Mouse (Mus musculus) stomach, embryonic 15.5 days (tissue): ENCODE measurements around the gene Elp4. TPM values are rescaled to one million over a fixed set of nuclear protein-coding genes. Genes with fewer than 3 reads are reported as not detected.

ENCODE experiments used
- ATAC-seq: fragments of 200-750 bp; cut with Nextera tagmentation; 2 replicates; pipeline ENCODE4 v1.8.0; 2017; ENCODE audit warnings: low read depth, moderate number of reproducible peaks, moderate TSS enrichment; ENCODE audit not compliant: insufficient read depth, low FRiP score
- H3K27ac ChIP-seq: fragments of 300-500 bp; sonication (generic); 2 replicates; pipeline ENCODE4 v1.5.1; 2015; ENCODE audit warnings: mild to moderate bottlenecking, inconsistent platforms
- H3K27me3 ChIP-seq: fragments of 300-500 bp; sonication (generic); replicated peaks from 2 replicates; pipeline ENCODE4 v1.6.1; 2015; ENCODE audit warnings: inconsistent platforms
- H3K36me3 ChIP-seq: fragments of 300-500 bp; sonication (generic); 2 replicates; pipeline ENCODE4 v1.6.1; 2015; ENCODE audit warnings: inconsistent platforms
- H3K4me1 ChIP-seq: fragments of 300-500 bp; sonication (generic); 2 replicates; pipeline ENCODE4 v1.6.1; 2015; ENCODE audit warnings: inconsistent platforms
- H3K4me2 ChIP-seq: fragments of 300-500 bp; sonication (generic); 2 replicates; pipeline ENCODE4 v1.6.1; 2015; ENCODE audit warnings: mild to moderate bottlenecking, inconsistent platforms
- H3K4me3 ChIP-seq: fragments of 300-500 bp; sonication (generic); replicated peaks from 2 replicates; pipeline ENCODE4 v1.5.1; 2015; ENCODE audit warnings: inconsistent platforms
- H3K9ac ChIP-seq: fragments of 300-500 bp; sonication (generic); 2 replicates; pipeline ENCODE4 v1.6.1; 2015; ENCODE audit warnings: inconsistent platforms
- H3K9me3 ChIP-seq: fragments of 300-500 bp; sonication (generic); 2 replicates; pipeline ENCODE4 v1.6.1; 2016; ENCODE audit warnings: inconsistent platforms
- WGBS: fragments of 180-500 bp; shearing (Covaris S2); methylation state at CpG from one replicate; pipeline ENCODE4 v1.1.7; 2015; 5-methylcytosine and 5-hydroxymethylcytosine counted together
- polyA plus RNA-seq: library from polyadenylated mRNA; unstranded; fragments of >200 nt; fragmentation: Nextera tagmentation; extraction: Ambion mirVana; gene quantifications from 2 replicates; pipeline ENCODE4 v1.2.1, GENCODE M21; 2015

Gene Elp4
- polyA plus RNA-seq, 1 experiment from 2014 or later: 37.3 TPM

GRCm38 (mm10) chr2:105686363-105687316 lies 217.7 kb downstream of the Elp4 start:
- Histone ChIP-seq H3K4me3 (no peak overlapping the region), H3K4me2 (no peak overlapping the region), H3K9me3 (no peaks in the 10 kb centered on the region), H3K4me1 (peaks cover 12% of the 10 kb centered on the region; the same call in 1 of the 2 replicates), H3K27me3 (peaks cover 83% of the 10 kb centered on the region), H3K36me3 (no peaks in the 10 kb centered on the region), H3K27ac (no peak overlapping the region), H3K9ac (no peak overlapping the region)
- whole genome bisulfite sequencing: 3% methylated on average over 36 of the region's 36 CpGs
- no peak for ATAC-seq

- H3K27me3 ChIP-seq: peaks cover 85% of the 10 kb centered on the region
- WGBS: 7% methylated on average over 11 of the region's 11 CpGs
- no peaks in the 10 kb centered on the region for H3K9me3 ChIP-seq
- peaks cover 12% of the 10 kb centered on the region; the same call in 1 of the 2 replicates for H3K4me1 ChIP-seq
- no peak overlapping the region for H3K4me2 ChIP-seq
- H3K9ac ChIP-seq: no peak overlapping the region
- no peaks in the 10 kb centered on the region for H3K36me3 ChIP-seq
- H3K4me3 ChIP-seq: no peak overlapping the region
- no peak overlapping the region for H3K27ac ChIP-seq
- no peak for ATAC-seq
Observed at GRCm38 (mm10) chr2:105685651-105686050, 218.7 kb downstream of the Elp4 start.

DNA sequence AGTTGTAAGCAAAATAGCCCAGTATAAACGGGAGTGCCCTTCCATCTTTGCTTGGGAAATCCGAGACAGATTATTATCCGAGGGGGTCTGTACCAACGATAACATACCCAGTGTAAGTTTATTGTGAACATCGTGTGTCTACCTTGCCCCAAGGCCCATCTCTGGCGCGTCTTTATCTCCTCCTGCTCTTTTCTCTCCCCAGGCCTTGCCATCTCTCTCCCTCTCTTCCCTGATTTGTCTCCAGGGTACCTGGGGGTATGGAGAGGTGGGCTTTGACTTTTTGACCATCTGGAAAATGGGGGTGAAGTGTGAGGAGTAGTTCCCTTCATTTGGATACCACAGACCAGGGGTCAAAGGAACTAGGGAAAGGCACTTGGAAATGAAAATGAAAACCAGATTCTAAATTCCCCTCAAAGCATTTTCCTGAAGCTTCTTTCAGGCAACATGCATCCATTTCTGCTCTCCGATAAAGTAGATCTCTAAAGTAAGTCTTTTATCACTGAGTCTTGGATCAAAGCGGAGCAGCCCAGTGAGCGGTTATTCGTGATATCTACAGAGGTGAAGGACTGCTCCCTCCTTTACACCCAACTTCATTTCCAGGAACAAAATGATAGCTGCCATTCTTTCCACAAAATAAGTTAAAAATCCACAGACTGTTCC lies 219.2 kb downstream of the Elp4 start:
- H3K27me3 ChIP-seq: peaks cover 85% of the 10 kb centered on the region
- 6% methylated on average over 11 of the region's 11 CpGs for WGBS
- H3K4me1 ChIP-seq: peaks cover 12% of the 10 kb centered on the region; the same call in 1 of the 2 replicates
- no peak overlapping the region for H3K4me2 ChIP-seq
- no peak overlapping the region for H3K9ac ChIP-seq
- no peaks in the 10 kb centered on the region for H3K9me3 ChIP-seq
- H3K4me3 ChIP-seq: no peak overlapping the region
- ATAC-seq: no peak
- no peak overlapping the region for H3K27ac ChIP-seq
- no peaks in the 10 kb centered on the region for H3K36me3 ChIP-seq

DNA sequence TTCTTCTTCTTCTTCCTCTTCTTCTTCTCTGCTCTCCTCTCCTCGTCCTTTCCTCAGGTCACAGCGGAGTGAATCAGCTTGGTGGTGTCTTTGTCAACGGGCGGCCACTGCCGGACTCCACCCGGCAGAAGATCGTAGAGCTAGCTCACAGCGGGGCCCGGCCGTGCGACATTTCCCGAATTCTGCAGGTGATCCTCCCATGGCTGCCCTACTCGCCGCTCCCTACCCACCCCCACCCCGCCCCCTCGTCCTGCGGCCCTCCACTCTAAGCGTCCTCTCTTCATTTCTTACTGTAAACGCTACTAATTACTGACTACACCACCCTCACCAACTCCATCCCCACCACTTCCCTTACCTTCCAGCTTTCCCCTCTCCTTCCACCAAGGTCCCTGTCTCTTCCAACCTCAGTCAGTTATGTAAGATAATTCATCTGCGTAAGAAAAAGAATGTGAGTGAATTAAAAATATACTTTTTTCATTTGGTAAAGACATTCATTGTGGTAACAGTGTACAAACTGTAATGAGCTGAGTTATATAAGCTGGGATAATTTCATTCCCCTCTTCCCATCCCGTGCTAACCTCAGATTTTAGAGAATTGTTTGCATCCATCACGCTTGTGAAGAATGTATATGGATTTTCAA lies 220.5 kb downstream of the Elp4 start:
- H3K9ac ChIP-seq: no peak overlapping the region
- H3K4me1 ChIP-seq: peaks cover 12% of the 10 kb centered on the region; the same call in 1 of the 2 replicates
- H3K27ac ChIP-seq: no peak overlapping the region
- no peak overlapping the region for H3K4me3 ChIP-seq
- ATAC-seq: no peak
- no peaks in the 10 kb centered on the region for H3K36me3 ChIP-seq
- no peak overlapping the region for H3K4me2 ChIP-seq
- WGBS: 1% methylated on average over 22 of the region's 22 CpGs
- H3K27me3 ChIP-seq: peaks cover 86% of the 10 kb centered on the region
- H3K9me3 ChIP-seq: no peaks in the 10 kb centered on the region

- no peak for ATAC-seq
- H3K27ac ChIP-seq: no peak overlapping the region
- H3K27me3 ChIP-seq: peaks cover 87% of the 10 kb centered on the region
- H3K4me2 ChIP-seq: no peak overlapping the region
- no peak overlapping the region for H3K9ac ChIP-seq
- no peaks in the 10 kb centered on the region for H3K9me3 ChIP-seq
- no peak overlapping the region for H3K4me3 ChIP-seq
- H3K4me1 ChIP-seq: peaks cover 5% of the 10 kb centered on the region; the same call in 1 of the 2 replicates
- under 1% methylated on average over 21 of the region's 21 CpGs for WGBS
- no peaks in the 10 kb centered on the region for H3K36me3 ChIP-seq
Observed at GRCm38 (mm10) chr2:105682634-105683351, 221.6 kb downstream of the Elp4 start.

- ATAC-seq: no peak
- no peaks in the 10 kb centered on the region for H3K4me1 ChIP-seq
- H3K27me3 ChIP-seq: peaks cover 87% of the 10 kb centered on the region
- H3K36me3 ChIP-seq: no peaks in the 10 kb centered on the region
- H3K9ac ChIP-seq: no peak overlapping the region
- H3K4me3 ChIP-seq: no peak overlapping the region
- H3K27ac ChIP-seq: no peak overlapping the region
- H3K4me2 ChIP-seq: no peak overlapping the region
- WGBS: under 1% methylated on average over 23 of the region's 23 CpGs
- no peaks in the 10 kb centered on the region for H3K9me3 ChIP-seq
Observed at GRCm38 (mm10) chr2:105682011-105682501, 222.3 kb downstream of the Elp4 start.

DNA sequence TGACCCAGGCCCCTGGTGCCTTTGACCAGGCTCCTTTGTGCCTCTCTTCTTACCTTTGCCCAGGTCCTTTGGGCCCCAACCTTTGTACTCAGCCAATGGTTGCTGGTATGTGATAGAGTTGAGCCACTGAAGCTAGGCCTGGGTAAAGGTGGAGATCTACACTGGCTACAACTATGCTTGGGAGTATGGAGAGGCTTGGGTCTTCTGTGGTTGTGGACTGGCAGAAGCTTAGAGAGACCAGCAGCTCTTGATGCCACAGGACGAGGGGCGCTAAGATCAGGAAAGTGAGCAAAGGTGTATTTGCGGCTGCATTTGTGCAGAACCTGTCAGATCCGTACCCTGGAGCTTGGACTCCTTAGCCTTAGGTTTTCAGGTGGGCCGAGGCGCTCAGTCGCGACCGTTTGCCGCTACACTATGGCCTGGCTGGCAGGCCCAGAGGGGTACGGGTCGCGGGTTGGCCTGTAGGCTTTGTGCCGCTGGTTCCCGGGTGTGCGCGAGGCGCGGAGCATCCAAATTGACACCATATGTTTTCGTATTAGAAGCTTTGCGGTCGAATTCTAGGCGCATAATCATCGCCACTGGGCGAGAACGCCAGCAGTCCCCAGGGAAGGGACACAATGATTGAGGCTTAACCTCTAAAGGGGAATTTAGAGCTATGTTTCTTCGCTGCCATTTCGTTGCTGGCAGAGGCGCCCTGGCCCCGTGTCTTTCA lies 223.2 kb downstream of the Elp4 start:
- no peak overlapping the region for H3K4me2 ChIP-seq
- no peaks in the 10 kb centered on the region for H3K9me3 ChIP-seq
- peak; percentile 20; the same call in 1 of the 2 replicates for ATAC-seq
- no peak overlapping the region for H3K27ac ChIP-seq
- no peaks in the 10 kb centered on the region for H3K36me3 ChIP-seq
- H3K4me1 ChIP-seq: peaks cover 4% of the 10 kb centered on the region
- H3K27me3 ChIP-seq: peaks cover 87% of the 10 kb centered on the region
- no peak overlapping the region for H3K9ac ChIP-seq
- 4% methylated on average over 30 of the region's 30 CpGs for WGBS
- H3K4me3 ChIP-seq: no peak overlapping the region

- H3K27ac ChIP-seq: no peak overlapping the region
- no peak overlapping the region for H3K4me3 ChIP-seq
- H3K9ac ChIP-seq: no peak overlapping the region
- peaks cover 9% of the 10 kb centered on the region for H3K4me1 ChIP-seq
- 1% methylated on average over 23 of the region's 24 CpGs for WGBS
- no peak overlapping the region for H3K4me2 ChIP-seq
- peak; percentile 43; the same call in 1 of the 2 replicates for ATAC-seq
- no peaks in the 10 kb centered on the region for H3K9me3 ChIP-seq
- H3K36me3 ChIP-seq: no peaks in the 10 kb centered on the region
- peaks cover 85% of the 10 kb centered on the region for H3K27me3 ChIP-seq
Observed at GRCm38 (mm10) chr2:105680146-105680998, 224.0 kb downstream of the Elp4 start.

GRCm38 (mm10) chr2:105679331-105679730 lies 225.0 kb downstream of the Elp4 start:
- no peak overlapping the region for H3K27ac ChIP-seq
- H3K36me3 ChIP-seq: no peaks in the 10 kb centered on the region
- 5% methylated on average over 2 of the region's 2 CpGs for WGBS
- H3K4me2 ChIP-seq: no peak overlapping the region
- H3K4me3 ChIP-seq: no peak overlapping the region
- peaks cover 88% of the 10 kb centered on the region for H3K27me3 ChIP-seq
- peaks cover 19% of the 10 kb centered on the region for H3K4me1 ChIP-seq
- ATAC-seq: no peak
- H3K9ac ChIP-seq: no peak overlapping the region
- H3K9me3 ChIP-seq: no peaks in the 10 kb centered on the region

DNA sequence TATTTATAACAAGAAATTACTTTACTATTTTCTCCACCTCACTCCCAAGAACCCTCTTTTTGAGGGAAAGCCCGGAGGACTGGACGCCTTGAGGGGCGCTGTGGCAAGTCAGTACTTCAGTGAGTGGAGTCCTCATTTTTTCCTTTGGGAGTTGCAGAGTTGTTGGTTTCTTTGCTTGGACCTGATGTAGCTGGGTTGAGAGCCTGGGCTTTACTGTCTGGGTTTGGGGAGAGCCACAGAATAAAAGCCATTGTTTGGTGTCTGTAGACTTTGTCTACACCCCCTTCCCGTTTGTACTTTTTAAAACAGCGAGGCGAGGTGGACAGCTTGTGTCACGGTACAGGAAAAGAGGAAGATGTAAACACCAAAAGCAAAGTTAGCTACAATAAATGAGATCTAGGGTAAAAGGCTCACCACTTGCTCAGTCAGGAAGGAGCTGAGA lies 225.5 kb downstream of the Elp4 start:
- H3K9me3 ChIP-seq: no peaks in the 10 kb centered on the region
- H3K4me1 ChIP-seq: peaks cover 19% of the 10 kb centered on the region
- no peak overlapping the region for H3K27ac ChIP-seq
- H3K4me3 ChIP-seq: no peak overlapping the region
- ATAC-seq: no peak
- no peak overlapping the region for H3K9ac ChIP-seq
- no peaks in the 10 kb centered on the region for H3K36me3 ChIP-seq
- no peak overlapping the region for H3K4me2 ChIP-seq
- H3K27me3 ChIP-seq: peaks cover 90% of the 10 kb centered on the region
- under 1% methylated on average over 7 of the region's 7 CpGs for WGBS
